ENCODE assay signal across 8 mouse cellular contexts in the genomic region with DNA sequence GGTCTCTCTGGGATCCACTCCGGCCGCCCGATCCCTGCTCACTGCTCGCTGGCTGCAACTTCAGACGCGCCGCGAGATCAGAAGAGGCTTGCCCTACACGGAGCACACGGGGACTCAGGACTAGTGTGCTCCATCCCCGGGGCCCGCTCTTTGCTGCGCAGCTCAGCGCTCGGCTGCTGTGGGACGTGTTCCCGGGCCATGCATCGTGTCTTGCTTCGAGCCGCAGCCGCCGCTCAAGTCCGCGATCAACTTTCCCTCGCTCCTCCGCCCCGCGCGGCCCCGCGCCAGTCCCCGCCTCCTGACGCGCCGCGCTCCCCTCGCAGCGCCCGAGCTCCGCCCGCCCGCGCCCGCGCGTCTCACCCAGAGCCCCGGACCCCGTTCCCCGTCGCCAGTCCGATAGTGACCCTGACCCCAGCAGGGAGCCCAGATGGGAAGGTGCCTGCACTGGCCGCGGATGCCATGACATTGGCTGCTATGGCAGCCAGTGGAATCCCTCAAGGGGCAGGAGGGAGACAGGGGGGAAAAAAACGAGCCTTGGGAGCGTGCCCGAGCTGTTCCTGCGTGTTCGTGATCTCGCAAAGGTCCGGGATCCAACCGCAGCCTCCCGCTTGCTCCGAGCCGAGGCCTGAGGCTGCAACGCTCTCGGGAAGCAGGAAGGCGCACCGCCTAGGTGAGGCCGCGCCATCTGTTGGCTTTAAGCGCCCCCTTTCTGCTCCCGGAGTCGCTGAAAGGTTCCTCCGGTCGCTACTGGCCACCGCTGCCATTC. TPM values are rescaled to one million over a fixed set of nuclear protein-coding genes. Genes with fewer than 3 reads are reported as not detected.
DNase-seq lines count a peak whose midpoint lies in the region; TF ChIP-seq lines count a peak whose summit lies in the region.

No protein-coding gene starts in this region.

- TF ChIP-seq POLR2A in cerebellum, adult 2 months (IDR thresholded peaks at IDR 0.05; ENCODE audit: borderline replicate concordance, insufficient read depth, low read length) = no peak

- no peaks in the 10 kb centered on the region for H3K9me3 ChIP-seq in hindbrain, embryonic 10.5 days

- H3K4me1 ChIP-seq in cerebellum, adult 2 months (ENCODE audit: control insufficient read depth, insufficient read depth, low read length) = peaks cover 8% of the 10 kb centered on the region
- H3K4me1 ChIP-seq in hindbrain, embryonic 10.5 days (replicated peaks) = peaks cover 26% of the 10 kb centered on the region

- peak overlapping the region; percentile 60 for H3K4me3 ChIP-seq in cerebellum, adult 2 months (replicated peaks; ENCODE audit: insufficient read depth, low read depth, low read length)
- H3K4me3 ChIP-seq in hindbrain, embryonic 10.5 days = peak overlapping the region; percentile 70

- H3K27ac ChIP-seq in cerebellum, adult 2 months (ENCODE audit: insufficient read depth, low read length) = no peak overlapping the region
- peak overlapping the region; percentile 23; the same call in 1 of the 2 replicates for H3K27ac ChIP-seq in hindbrain, embryonic 10.5 days

- WGBS in cerebellum, adult 2 months = 1% methylated on average over 75 of the region's 76 CpGs
- under 1% methylated on average over 73 of the region's 76 CpGs for WGBS in hindbrain, embryonic 10.5 days

- TF ChIP-seq CTCF in cerebellum, adult 2 months (IDR thresholded peaks at IDR 0.05; ENCODE audit: borderline replicate concordance, insufficient read depth, low read depth, low read length) = peak; percentile 69

- no peaks in the 10 kb centered on the region; the same call in 1 of the 2 replicates for H3K27me3 ChIP-seq in cerebellum, adult 2 months (ENCODE audit: control insufficient read depth, insufficient read depth, low read length)
- H3K27me3 ChIP-seq in hindbrain, embryonic 10.5 days (ENCODE audit: insufficient read depth, poor library complexity, severe bottlenecking) = peaks cover 94% of the 10 kb centered on the region

- DNase-seq in NIH3T3 (ENCODE audit: low read depth) = peak; percentile 24
- DNase-seq in cerebellum, adult 2 months = peak; percentile 62
- peak; percentile 48 for DNase-seq in forelimb bud, embryonic 11.5 days (ENCODE audit: low read depth, low spot score)
- peak; percentile 65 for DNase-seq in hindbrain, embryonic 10.5 days (ENCODE audit: low spot score)
- DNase-seq in layer of hippocampus, postnatal 25 days (ENCODE audit: extremely low spot score in 1 of 2, low spot score in 1 of 2) = peak; percentile 60 to 61
- DNase-seq in lung, postnatal 10 days = peak; percentile 59
- DNase-seq in retina, embryonic 14.5 days (ENCODE audit: low spot score) = peak; percentile 73
- peak; percentile 56 for DNase-seq in urinary bladder, postnatal 25 days (ENCODE audit: low spot score)

- H3K36me3 ChIP-seq in hindbrain, embryonic 10.5 days = no peaks in the 10 kb centered on the region

RNA-seq across cellular contexts. Expression of a gene that starts 9.1 kb away (rescaled TPM):
- 2.7 and 2.8 TPM in 2 replicates for polyA plus RNA-seq in cerebellum, adult 2 months (2012; rRNA removed)
- polyA plus RNA-seq in hindbrain, embryonic 10.5 days (2016; fragmentation: Nextera tagmentation; extraction: Ambion mirVana) = 0.16 and 0.41 TPM in 2 replicates
- total RNA-seq in layer of hippocampus, postnatal 25 days (2021) = 1 to 10 TPM; 2.1 to 3.6 TPM
